Mouse (Mus musculus) cerebellum, adult 2 months (tissue): ENCODE results near the gene Pepd.

Experiments
- CTCF ChIP-seq: fragments of 200-500 bp; IDR thresholded peaks from 2 replicates; pipeline ENCODE4 v1.5.1; 2011; ENCODE audit warnings: low read depth, mild to moderate bottlenecking, control low read depth, low read length, moderate library complexity, borderline replicate concordance; ENCODE audit not compliant: insufficient read depth
- POLR2A ChIP-seq: fragments of 200-500 bp; IDR thresholded peaks from 2 replicates; pipeline ENCODE4 v1.6.1; 2011; ENCODE audit warnings: low read length, control low read depth, borderline replicate concordance; ENCODE audit not compliant: insufficient read depth

- TF ChIP-seq POLR2A: no peak
- no peak for TF ChIP-seq CTCF
These were observed 146.2 kb downstream of the Pepd start for GRCm38 (mm10) chr7:35058329-35058728.
